Mouse (Mus musculus): Measurements from ENCODE around the gene Dppa2. TPM values are rescaled to one million over a fixed set of nuclear protein-coding genes. Genes with fewer than 3 reads are reported as not detected.
"Not testable (repeated sequence)": the region's sequence is repeated elsewhere in the genome, so short reads cannot be mapped to it uniquely, and the experiment has no call there.

Gene Dppa2
- polyA plus RNA-seq, 1 experiment from 2014 or later, result 0.08 TPM

- H3K27ac ChIP-seq (replicated peaks); H3K36me3 ChIP-seq; H3K4me3 ChIP-seq; H3K27me3 ChIP-seq; H3K4me1 ChIP-seq (replicated peaks); H3K4me2 ChIP-seq; ATAC-seq (ENCODE audit: low FRiP score, low read depth); H3K9ac ChIP-seq; H3K9me3 ChIP-seq: not testable (repeated sequence)
- 92% methylated on average over 10 of the region's 10 CpGs for WGBS
Observed at GRCm38 (mm10) chr16:48308916-48309315, 5.2 kb downstream of the Dppa2 start.

GRCm38 (mm10) chr16:48309912-48310630 is 6.4 kb downstream of the Dppa2 start:
- no peak overlapping the region for H3K27ac ChIP-seq (replicated peaks)
- H3K9ac ChIP-seq, result no peak overlapping the region
- no peaks in the 10 kb centered on the region for H3K36me3 ChIP-seq
- H3K27me3 ChIP-seq, result no peaks in the 10 kb centered on the region
- 82% methylated on average over 12 of the region's 12 CpGs for WGBS
- H3K4me3 ChIP-seq, result no peak overlapping the region
- no peak for ATAC-seq (ENCODE audit: low FRiP score, low read depth)
- no peaks in the 10 kb centered on the region for H3K4me1 ChIP-seq (replicated peaks)
- H3K9me3 ChIP-seq, result no peaks in the 10 kb centered on the region
- H3K4me2 ChIP-seq, result no peak overlapping the region

DNA sequence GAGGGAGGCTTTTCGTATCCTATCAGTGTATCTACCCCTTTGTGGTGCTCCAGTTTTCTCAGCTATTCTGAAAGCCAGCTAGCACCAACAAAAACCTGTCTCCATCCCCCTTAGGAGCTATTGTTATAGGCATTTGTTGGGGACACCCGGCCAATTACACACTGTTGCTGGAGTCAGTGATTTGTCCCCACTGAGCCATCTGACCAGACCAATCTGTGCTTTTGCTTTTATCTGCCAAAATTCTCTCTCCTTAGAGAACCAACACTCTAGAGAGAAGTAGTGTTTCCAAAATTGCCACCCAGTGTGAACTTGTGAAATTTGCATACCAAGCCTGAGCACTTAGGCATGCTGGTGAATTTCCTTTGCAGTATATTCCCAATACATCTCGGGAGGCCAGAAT is 11.6 kb downstream of the Dppa2 start:
- no peak for ATAC-seq (ENCODE audit: low FRiP score, low read depth)
- 95% methylated on average over 3 of the region's 3 CpGs for WGBS
- H3K4me2 ChIP-seq, result no peak overlapping the region

GRCm38 (mm10) chr16:48320781-48321180 is 17.1 kb downstream of the Dppa2 start:
- no peak for ATAC-seq (ENCODE audit: low FRiP score, low read depth)
- Histone ChIP-seq H3K27me3 (no peaks in the 10 kb centered on the region), H3K9me3 (no peaks in the 10 kb centered on the region), H3K9ac (no peak overlapping the region), H3K27ac (replicated peaks) (no peak overlapping the region), H3K4me1 (replicated peaks) (no peaks in the 10 kb centered on the region), H3K36me3 (no peaks in the 10 kb centered on the region), H3K4me2 (no peak overlapping the region), H3K4me3 (no peak overlapping the region)
- 96% methylated on average over 6 of the region's 6 CpGs for WGBS

More for the DNA sequence above, 11.6 kb downstream of the Dppa2 start:
- Histone ChIP-seq H3K9ac (no peak overlapping the region), H3K27me3 (no peaks in the 10 kb centered on the region), H3K36me3 (no peaks in the 10 kb centered on the region), H3K9me3 (no peaks in the 10 kb centered on the region), H3K27ac (replicated peaks) (no peak overlapping the region), H3K4me3 (no peak overlapping the region), H3K4me1 (replicated peaks) (no peaks in the 10 kb centered on the region)

- H3K27me3 ChIP-seq, result no peaks in the 10 kb centered on the region
- no peak overlapping the region for H3K4me3 ChIP-seq
- no peak overlapping the region for H3K4me2 ChIP-seq
- no peaks in the 10 kb centered on the region for H3K36me3 ChIP-seq
- no peak overlapping the region for H3K9ac ChIP-seq
- H3K4me1 ChIP-seq (replicated peaks), result no peaks in the 10 kb centered on the region
- H3K27ac ChIP-seq (replicated peaks), result no peak overlapping the region
- no peak for ATAC-seq (ENCODE audit: low FRiP score, low read depth)
- 72% methylated on average over 6 of the region's 6 CpGs for WGBS
- no peaks in the 10 kb centered on the region for H3K9me3 ChIP-seq
Observed at GRCm38 (mm10) chr16:48323133-48323532, 19.4 kb downstream of the Dppa2 start.

- H3K36me3 ChIP-seq, result no peaks in the 10 kb centered on the region
- no peak overlapping the region for H3K9ac ChIP-seq
- H3K9me3 ChIP-seq, result no peaks in the 10 kb centered on the region
- WGBS, result 86% methylated on average over 8 of the region's 8 CpGs
- H3K27ac ChIP-seq (replicated peaks), result no peak overlapping the region
- no peak for ATAC-seq (ENCODE audit: low FRiP score, low read depth)
- no peaks in the 10 kb centered on the region for H3K27me3 ChIP-seq
- H3K4me3 ChIP-seq, result no peak overlapping the region
- no peak overlapping the region for H3K4me2 ChIP-seq
- no peaks in the 10 kb centered on the region for H3K4me1 ChIP-seq (replicated peaks)
Observed at GRCm38 (mm10) chr16:48323602-48324345, 20.1 kb downstream of the Dppa2 start.

- ATAC-seq (ENCODE audit: low FRiP score, low read depth), result no peak
- H3K4me2 ChIP-seq, result no peak overlapping the region
- no peaks in the 10 kb centered on the region for H3K9me3 ChIP-seq
- H3K27ac ChIP-seq (replicated peaks), result no peak overlapping the region
- H3K36me3 ChIP-seq, result no peaks in the 10 kb centered on the region
- no peak overlapping the region for H3K9ac ChIP-seq
- no peaks in the 10 kb centered on the region for H3K4me1 ChIP-seq (replicated peaks)
- no peak overlapping the region for H3K4me3 ChIP-seq
- WGBS, result 45% methylated on average over 5 of the region's 5 CpGs
- H3K27me3 ChIP-seq, result no peaks in the 10 kb centered on the region
Observed at GRCm38 (mm10) chr16:48326903-48327302, 23.2 kb downstream of the Dppa2 start.

- no peak overlapping the region for H3K4me3 ChIP-seq
- H3K4me1 ChIP-seq (replicated peaks), result no peaks in the 10 kb centered on the region
- no peak for ATAC-seq (ENCODE audit: low FRiP score, low read depth)
- no peaks in the 10 kb centered on the region for H3K36me3 ChIP-seq
- H3K4me2 ChIP-seq, result no peak overlapping the region
- H3K27ac ChIP-seq (replicated peaks), result no peak overlapping the region
- H3K9ac ChIP-seq, result no peak overlapping the region
- no peaks in the 10 kb centered on the region for H3K9me3 ChIP-seq
- WGBS, result 90% methylated on average over 2 of the region's 2 CpGs
- H3K27me3 ChIP-seq, result no peaks in the 10 kb centered on the region
Observed at GRCm38 (mm10) chr16:48328420-48328819, 24.7 kb downstream of the Dppa2 start.

DNA sequence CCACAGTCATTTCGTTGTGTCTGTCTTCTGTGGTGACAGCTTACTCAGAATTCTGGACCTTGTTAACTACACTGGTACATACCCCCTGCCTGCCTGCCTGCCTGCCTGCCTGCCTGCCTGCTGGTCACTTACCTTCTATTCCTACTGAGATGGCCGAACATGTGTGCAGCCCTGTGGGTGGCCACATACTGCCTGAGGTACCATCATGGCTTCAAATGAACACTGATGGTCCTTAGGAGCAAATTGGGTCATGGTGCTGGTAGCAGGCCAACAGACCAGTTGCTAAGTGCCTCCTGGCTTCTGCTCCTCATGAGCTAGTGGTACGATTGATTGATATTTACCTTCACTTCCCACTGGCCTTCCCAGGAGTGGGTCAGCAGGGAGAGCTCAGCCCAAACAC is 28.1 kb downstream of the Dppa2 start:
- ATAC-seq (ENCODE audit: low FRiP score, low read depth), result no peak

GRCm38 (mm10) chr16:48335326-48335725 is 31.6 kb downstream of the Dppa2 start:
- Histone ChIP-seq H3K27me3 (no peaks in the 10 kb centered on the region), H3K9me3 (no peaks in the 10 kb centered on the region), H3K36me3 (no peaks in the 10 kb centered on the region), H3K4me3 (no peak overlapping the region), H3K9ac (no peak overlapping the region), H3K27ac (replicated peaks) (no peak overlapping the region), H3K4me1 (replicated peaks) (no peaks in the 10 kb centered on the region), H3K4me2 (no peak overlapping the region)
- 89% methylated on average over 4 of the region's 4 CpGs for WGBS
- ATAC-seq (ENCODE audit: low FRiP score, low read depth), result no peak

More for the DNA sequence above, 28.1 kb downstream of the Dppa2 start:
- no peaks in the 10 kb centered on the region for H3K36me3 ChIP-seq
- no peak overlapping the region for H3K4me2 ChIP-seq
- WGBS, result 73% methylated on average over 3 of the region's 3 CpGs
- H3K27me3 ChIP-seq, result no peaks in the 10 kb centered on the region
- H3K9me3 ChIP-seq, result no peaks in the 10 kb centered on the region
- no peaks in the 10 kb centered on the region for H3K4me1 ChIP-seq (replicated peaks)
- no peak overlapping the region for H3K4me3 ChIP-seq
- H3K9ac ChIP-seq, result no peak overlapping the region
- H3K27ac ChIP-seq (replicated peaks), result no peak overlapping the region

GRCm38 (mm10) chr16:48344193-48344592 is 40.5 kb downstream of the Dppa2 start:
- Histone ChIP-seq H3K27me3 (no peaks in the 10 kb centered on the region), H3K4me2 (no peak overlapping the region), H3K9ac (no peak overlapping the region), H3K36me3 (no peaks in the 10 kb centered on the region), H3K4me1 (replicated peaks) (no peaks in the 10 kb centered on the region), H3K9me3 (no peaks in the 10 kb centered on the region), H3K4me3 (no peak overlapping the region), H3K27ac (replicated peaks) (no peak overlapping the region)
- WGBS, result 87% methylated on average over 2 of the region's 2 CpGs
- no peak for ATAC-seq (ENCODE audit: low FRiP score, low read depth)

GRCm38 (mm10) chr16:48347246-48347645 is 43.5 kb downstream of the Dppa2 start:
- no peak overlapping the region for H3K27ac ChIP-seq (replicated peaks)
- no peak overlapping the region for H3K4me3 ChIP-seq
- ATAC-seq (ENCODE audit: low FRiP score, low read depth), result no peak
- no peaks in the 10 kb centered on the region for H3K27me3 ChIP-seq
- no peak overlapping the region for H3K4me2 ChIP-seq
- H3K4me1 ChIP-seq (replicated peaks), result no peaks in the 10 kb centered on the region
- H3K9ac ChIP-seq, result no peak overlapping the region
- H3K9me3 ChIP-seq, result no peaks in the 10 kb centered on the region
- no peaks in the 10 kb centered on the region for H3K36me3 ChIP-seq
- 89% methylated on average over 1 of the region's 1 CpGs for WGBS
